Mouse (Mus musculus): ENCODE data around the gene Mbtd1.

DNA sequence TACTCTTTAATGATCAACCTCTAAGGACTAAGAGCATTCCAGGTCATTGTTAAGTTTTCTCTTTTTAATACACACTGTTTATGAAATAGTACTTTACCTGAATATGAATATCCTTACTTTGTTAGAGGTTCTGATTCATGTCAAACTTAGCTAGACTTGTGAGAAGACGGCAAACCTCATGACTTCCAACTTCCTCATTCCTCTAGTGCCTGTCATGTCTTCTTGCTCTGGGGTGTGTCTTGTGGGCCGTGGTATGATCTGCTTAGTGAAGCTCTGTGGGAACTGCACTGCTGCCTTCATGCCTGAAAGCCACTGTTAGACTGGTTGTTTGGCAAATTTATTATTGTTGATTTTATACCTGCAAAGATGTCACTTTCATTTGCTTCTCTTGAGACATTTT lies 55.3 kb downstream of the Mbtd1 start:
- TF ChIP-seq CTCF (IDR thresholded peaks at IDR 0.05; ENCODE audit: low read depth, low read length), result no peak
- TF ChIP-seq POLR2A (IDR thresholded peaks at IDR 0.05; ENCODE audit: borderline replicate concordance, low read depth, low read length), result no peak
